Mouse (Mus musculus) kidney, adult 18-20 months (tissue): Measurements from ENCODE around the gene Plin5.

Experiments
- DNase-seq: peaks from one replicate; pipeline ENCODE4 v3.0.0; 2021

The Plin5 gene

GRCm38 (mm10) chr17:56132661-56133060, 15.3 kb upstream of the Plin5 start:
- peak; percentile 77 for DNase-seq

GRCm38 (mm10) chr17:56131814-56132213, 14.4 kb upstream of the Plin5 start:
- peak; percentile 76 for DNase-seq

- no peak for DNase-seq
Measured at GRCm38 (mm10) chr17:56131136-56131535, 13.7 kb upstream of the Plin5 start.

GRCm38 (mm10) chr17:56128246-56128645, 10.8 kb upstream of the Plin5 start:
- DNase-seq: no peak

- DNase-seq: no peak
Measured at GRCm38 (mm10) chr17:56126175-56126574, 8.8 kb upstream of the Plin5 start.

- no peak for DNase-seq
Measured at GRCm38 (mm10) chr17:56125276-56125630, 7.9 kb upstream of the Plin5 start.

GRCm38 (mm10) chr17:56124377-56125275, 7.2 kb upstream of the Plin5 start:
- peak; percentile 69 for DNase-seq

- DNase-seq: no peak
Measured at GRCm38 (mm10) chr17:56123681-56124340, 6.4 kb upstream of the Plin5 start.

GRCm38 (mm10) chr17:56123161-56123560, 5.8 kb upstream of the Plin5 start:
- no peak for DNase-seq

GRCm38 (mm10) chr17:56121826-56122225, 4.4 kb upstream of the Plin5 start, which contains the start of gene Lrg1:
Gene Lrg1 (minus strand): TSS chr17:56122001.
- DNase-seq: no peak

- peak; percentile 85 for DNase-seq
Measured at GRCm38 (mm10) chr17:56119981-56120880, 2.8 kb upstream of the Plin5 start.

- no peak for DNase-seq
Measured at GRCm38 (mm10) chr17:56119431-56119830, 2.0 kb upstream of the Plin5 start.

- no peak for DNase-seq
Measured at GRCm38 (mm10) chr17:56116193-56116592, 1.2 kb downstream of the Plin5 start.

- no peak for DNase-seq
Measured at GRCm38 (mm10) chr17:56112743-56113142, 4.7 kb downstream of the Plin5 start.

GRCm38 (mm10) chr17:56111864-56112263, 5.5 kb downstream of the Plin5 start:
- peak; percentile 65 for DNase-seq

GRCm38 (mm10) chr17:56111021-56111420, 6.4 kb downstream of the Plin5 start:
- no peak for DNase-seq

GRCm38 (mm10) chr17:56110571-56110970, 6.8 kb downstream of the Plin5 start:
- no peak for DNase-seq

- no peak for DNase-seq
Measured at GRCm38 (mm10) chr17:56109219-56110051, 8.0 kb downstream of the Plin5 start, which contains the start of gene Plin4. Gene Plin4 (minus strand): TSS chr17:56109803.

- DNase-seq: peak; percentile 36
Measured at GRCm38 (mm10) chr17:56108334-56109044, 8.9 kb downstream of the Plin5 start.

- no peak for DNase-seq
Measured at GRCm38 (mm10) chr17:56107736-56108135, 9.7 kb downstream of the Plin5 start.

GRCm38 (mm10) chr17:56106981-56107380, 10.4 kb downstream of the Plin5 start:
- no peak for DNase-seq
